Mouse (Mus musculus) heart, adult 11 months (tissue): ENCODE measurements at regions not wholly inside any gene's neighbourhood (a gene's known extent, or its start where the extent isn't known, plus 50 kb on each side); places are given as distances from the start of the nearest gene placed in this dataset.

Source experiments
- DNase-seq: peaks from one replicate; pipeline ENCODE4 v3.0.0; 2022

DNA sequence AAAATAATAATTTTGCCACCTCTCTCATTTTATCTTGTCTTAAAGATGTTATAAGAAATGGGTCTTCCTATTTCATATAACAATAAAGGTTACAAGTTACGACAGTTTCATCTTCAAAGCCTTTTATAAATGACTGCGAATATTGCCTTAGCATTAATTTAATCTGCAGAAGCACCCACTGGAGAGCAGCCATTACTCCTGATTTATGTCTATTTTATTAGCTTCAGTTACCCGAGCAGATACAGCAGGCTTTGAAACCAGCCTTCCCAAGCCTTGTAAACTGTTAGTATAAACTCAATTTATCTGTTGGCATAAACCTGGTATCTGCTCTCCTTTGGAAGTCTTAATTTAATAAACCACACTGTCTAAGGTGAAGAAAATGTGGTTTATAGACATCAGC, 2851.6 kb upstream of the Gm6569 start:
- no peak for DNase-seq

DNA sequence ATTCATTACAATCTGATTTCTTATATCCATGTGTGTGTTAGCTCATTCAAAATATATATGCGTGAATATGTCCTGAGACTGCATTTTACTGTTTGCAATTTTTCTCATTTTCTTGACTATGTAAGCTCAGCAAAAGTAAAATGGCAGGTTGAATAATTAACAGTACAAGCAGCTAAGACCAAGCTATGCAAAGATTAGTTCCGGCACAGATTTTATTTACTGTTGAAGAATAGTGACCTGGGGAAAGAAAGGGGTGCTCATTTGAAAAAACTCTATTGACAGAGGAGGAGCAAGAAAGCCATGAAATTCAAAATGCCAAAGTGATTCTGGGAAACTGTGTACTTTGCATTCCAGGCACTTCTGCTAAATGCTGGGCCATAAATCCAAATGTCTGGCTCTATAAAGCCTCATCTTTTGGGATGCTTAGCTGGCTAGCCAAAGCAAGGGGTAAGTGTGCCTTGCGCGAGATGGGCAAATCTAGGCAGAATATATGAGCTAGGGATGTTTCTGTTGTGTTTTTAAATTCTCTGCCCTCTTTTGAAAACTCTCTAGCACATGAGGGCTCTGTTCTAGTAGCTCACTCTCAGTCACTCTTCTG, 2846.3 kb upstream of the Gm6569 start:
- DNase-seq, result no peak

DNA sequence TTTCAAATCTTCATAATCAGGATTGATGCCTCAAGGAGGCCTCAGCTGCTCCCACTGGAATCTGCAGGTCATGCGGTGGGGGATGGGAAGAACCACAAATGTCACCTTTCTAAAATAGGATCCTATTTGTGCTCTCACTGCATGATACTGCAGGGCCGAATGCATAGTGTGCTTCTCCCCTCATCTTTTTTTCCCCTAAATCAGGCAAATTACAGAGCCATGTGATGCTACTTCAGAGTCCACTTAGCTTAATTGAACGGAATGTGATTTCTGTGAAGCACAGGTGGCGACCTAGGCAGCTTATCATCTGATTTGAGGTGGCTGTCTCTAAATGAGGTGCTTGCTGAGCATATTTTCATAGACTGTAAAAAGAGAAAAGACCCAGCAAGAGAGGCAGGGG, 2841.0 kb upstream of the Gm6569 start:
- no peak for DNase-seq

DNA sequence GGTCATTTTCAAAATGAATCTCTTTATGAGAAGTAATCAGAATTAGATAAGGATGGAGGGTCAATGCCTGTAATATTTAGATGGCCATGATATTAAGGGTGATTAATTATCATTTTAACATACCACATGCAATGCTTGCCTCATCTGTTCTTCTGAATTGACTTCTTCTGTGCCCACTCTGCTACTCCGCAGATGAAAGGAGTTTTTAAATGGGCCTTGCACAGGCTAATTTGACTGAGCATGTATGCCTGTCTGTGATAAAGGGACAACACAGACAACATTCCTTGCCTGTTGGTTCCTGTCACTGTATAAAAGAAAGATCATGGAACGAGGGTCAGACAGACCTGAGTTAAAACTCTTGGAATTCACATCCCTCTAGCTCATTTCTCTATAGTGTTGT, 2824.0 kb upstream of the Gm6569 start:
- no peak for DNase-seq

DNA sequence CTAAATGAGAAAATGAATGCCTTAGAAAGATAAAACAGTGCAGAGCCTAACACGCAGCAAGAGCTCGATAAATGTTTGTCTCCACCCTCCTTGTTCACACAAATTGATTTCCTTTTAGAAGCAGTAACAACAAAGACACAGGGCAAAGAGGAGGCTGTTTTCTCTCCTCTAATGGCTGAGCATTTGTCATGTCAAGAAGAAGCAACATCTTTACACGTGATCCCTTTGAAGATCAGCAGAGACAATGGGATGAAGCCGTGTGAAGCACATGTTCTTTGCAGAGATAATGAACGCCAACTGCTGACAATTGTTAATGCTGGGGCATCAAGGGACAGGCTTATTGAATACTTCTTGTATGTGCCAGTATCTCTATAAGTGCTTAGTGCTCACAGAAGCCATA, 2823.6 kb upstream of the Gm6569 start:
- no peak for DNase-seq

DNA sequence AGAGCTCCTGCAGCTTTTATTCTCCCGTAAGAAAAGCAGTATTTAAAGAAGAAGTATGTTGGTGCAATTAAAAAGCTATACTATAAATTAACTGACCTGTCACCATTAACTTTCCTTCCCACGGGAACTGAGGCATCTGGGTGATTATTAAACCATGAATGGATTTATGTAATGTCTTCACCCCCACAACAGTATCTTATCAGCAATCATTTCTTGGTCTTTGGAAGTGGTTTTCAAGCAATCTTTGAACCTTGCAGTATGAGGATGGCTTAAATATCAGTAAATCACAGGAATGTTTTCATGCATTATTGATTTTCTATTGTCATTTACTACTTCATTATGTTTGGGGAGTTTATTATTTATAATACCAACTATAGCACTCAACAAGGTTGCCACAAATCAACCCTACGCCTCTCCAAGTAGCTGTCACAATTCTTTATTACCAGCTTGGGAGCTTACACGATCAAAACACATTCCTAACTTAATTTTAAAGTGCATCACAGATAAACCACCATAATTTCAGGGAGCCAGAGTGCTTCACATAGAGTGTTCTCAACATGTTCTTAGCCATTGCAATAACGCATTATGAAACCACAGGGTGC, 2780.0 kb upstream of the Gm6569 start:
- DNase-seq, result no peak

DNA sequence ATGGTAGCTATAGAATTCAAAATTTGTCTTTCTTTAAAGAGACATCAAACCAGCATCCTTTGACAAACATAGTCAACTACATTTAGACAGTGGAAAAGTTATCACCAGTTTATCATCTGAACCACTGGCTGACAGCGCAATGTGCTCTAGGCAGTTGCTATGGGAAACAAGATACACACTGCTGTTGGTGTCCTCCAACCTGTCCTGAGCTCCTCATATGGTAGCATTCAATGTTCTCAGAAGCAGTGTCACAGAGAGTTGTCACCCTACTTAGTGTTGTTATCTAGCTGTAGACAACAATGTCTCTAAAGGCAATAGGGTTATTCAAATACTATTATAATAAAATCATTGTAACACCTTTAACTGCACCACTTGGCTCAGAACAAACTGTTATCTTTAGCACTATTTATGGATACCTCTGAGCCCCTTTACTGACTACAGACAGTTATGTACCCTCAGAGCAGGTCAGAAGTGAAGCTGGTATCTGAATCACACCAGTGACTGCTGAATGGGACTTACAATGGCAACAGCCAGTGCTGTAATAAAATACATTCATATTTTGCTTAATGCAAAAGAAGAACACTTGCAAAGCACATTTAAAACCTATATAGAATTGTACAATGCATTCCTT, 2747.9 kb upstream of the Gm6569 start:
- DNase-seq, result no peak

DNA sequence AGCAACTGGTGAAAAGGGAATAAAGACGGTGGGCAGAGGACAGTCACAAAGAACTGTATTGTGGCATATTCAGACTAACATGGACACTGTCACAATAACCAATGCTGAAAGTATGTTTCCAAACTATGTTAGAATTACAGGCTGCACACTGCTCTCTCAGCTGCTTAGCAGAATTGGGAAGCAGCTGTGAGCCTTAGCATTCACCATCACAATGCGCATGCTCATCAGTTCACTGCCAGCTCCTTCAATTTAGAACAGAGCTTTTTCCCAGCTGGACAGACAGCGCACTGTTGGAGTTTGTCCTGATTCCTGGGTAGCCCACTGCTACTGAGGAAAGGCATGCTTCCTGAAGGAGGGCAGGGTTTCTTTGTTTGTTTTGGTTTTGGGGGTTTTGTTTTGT, 2735.2 kb upstream of the Gm6569 start:
- DNase-seq, result no peak

DNA sequence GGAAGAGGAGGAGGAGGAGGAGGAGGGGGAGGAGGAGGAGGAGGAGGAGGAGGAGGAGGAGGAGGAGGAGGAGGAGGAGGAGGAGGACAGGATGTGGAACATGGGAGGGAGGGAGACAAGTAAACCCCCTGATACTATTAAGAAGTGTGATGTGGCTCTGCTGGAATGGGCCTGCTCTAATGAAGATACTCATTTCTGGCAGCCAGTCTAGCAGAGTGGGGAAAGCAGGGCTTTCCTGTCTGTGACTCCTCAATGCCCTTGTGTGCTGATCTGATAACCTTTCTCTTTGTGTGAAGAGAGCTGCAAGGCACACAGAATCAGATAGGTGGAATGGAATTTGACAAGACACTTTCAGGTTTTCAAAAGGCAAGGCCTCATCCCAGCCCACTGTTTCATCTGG, 2704.6 kb upstream of the Gm6569 start:
- no peak for DNase-seq

DNA sequence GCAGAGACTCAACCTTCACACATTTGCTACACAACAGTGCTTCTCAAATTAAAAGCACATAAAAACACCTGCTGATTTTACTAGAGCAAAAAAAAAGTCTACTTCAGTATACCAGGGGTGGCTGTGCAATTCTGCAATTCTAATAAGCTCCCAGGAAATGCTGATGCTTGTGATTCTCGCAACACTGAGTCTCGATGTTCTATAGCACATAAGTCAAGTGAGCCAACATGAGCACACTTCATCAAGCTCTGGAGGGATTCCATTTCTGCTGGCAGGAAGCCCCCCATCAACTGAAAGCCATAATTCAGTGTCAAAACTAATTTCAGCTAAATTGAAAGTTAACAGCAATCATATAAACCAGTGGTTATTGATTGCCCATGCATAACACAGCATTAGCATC, 2676.7 kb upstream of the Gm6569 start:
- DNase-seq, result no peak

DNA sequence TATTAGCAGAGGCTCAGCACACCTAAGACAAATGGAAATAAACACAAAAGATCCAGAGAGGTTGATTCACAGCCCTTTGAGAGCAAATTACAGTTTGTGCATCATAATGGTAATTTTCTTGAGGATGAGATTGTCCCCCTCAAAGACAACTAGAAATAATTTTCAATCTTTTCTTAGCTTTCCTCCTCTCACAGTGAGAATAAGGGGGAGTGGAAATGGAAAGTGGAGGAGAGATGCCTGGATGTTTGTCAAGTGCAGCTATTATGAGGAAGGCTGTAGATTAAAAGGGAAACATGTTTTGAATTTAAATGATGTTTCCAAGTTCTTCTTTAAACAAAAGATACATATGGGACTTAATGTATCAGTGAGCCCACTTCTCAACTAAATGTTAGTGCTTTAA, 2672.3 kb upstream of the Gm6569 start:
- no peak for DNase-seq

DNA sequence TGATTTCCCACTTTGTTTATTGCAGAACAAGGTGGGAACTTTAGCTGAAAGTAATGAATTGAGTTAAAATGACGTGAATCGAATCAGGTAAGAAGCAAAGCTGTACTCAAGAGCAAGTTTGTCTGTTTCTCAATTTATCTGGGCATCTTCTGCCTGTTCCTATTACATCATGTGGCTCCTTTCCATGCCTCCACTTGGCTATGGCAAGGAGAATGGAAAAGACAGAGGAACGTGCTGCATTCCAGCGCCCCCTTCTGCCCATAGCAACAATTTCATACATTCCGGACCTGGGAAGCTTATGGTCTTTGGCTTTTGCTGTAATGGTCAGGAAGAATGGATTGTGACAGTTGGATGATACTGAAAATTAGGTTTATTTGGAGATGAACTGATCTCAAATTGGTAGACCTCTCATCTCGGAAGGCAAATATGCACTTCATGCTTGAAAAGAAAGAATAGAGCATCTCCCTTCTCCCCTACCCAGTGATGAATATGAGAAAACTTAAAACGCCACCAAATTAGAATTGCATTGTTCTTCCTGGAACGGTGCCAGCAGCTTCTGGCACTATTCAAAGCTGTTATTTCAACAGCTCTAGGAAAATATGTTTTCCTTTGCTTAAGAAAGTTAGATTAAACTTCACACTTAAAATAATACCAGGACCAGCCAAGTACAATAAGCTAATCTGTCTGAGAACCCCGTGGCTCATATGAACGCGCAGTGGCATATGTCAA, 2639.2 kb upstream of the Gm6569 start:
- no peak for DNase-seq

DNA sequence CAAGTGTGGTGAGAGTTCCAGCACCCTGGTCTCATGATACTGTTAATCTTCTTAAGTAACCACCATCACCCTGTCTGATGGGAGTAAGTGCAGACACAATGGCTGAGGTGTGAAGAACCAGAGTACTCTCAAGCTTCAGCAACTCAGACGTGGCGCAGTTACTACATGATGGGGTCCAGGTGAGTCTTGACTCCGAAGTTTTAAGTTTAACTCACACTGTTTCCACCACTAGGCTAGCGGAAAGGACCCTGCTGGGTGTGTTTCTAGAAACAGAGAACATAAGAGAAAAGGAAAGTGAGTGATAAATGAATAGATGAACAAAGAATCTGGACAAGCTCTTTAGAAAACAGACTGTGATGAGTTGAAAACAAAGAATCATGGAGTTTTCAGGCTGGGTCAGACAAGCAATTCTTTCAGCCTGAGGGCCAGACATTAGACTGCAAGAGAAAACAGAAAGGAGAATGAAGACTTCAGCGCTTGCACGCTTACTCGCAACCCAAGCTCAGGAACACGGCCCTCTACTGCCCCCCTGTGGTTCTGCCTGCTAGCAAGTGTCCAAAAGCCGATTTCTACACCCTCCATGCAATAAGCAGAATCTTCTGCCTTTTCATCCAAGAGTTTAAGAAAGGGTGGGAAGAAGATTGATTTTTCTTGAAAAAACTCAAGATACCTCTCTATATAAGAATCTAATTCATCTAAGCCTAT, 2593.6 kb upstream of the Gm6569 start:
- peak; percentile 83 for DNase-seq

DNA sequence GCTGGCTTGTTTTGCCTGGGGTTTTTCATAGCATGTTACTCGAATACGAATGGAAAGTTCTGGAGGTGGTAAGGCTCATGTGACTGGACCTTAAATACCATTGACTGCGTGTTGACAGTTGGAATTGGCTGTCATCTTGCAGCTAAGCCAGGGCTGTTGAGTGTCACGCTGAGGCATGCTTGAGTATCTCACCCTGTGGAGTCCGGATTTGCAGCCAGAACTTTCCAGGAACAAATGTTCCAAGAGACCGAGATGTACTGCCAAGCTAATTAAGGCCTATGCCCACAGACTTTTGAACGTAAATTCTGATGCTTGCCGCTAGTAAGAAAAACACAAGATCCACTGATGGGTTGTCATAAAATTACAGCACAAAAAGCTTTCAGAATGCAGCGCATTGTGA, 2590.8 kb upstream of the Gm6569 start:
- DNase-seq, result peak; percentile 98

DNA sequence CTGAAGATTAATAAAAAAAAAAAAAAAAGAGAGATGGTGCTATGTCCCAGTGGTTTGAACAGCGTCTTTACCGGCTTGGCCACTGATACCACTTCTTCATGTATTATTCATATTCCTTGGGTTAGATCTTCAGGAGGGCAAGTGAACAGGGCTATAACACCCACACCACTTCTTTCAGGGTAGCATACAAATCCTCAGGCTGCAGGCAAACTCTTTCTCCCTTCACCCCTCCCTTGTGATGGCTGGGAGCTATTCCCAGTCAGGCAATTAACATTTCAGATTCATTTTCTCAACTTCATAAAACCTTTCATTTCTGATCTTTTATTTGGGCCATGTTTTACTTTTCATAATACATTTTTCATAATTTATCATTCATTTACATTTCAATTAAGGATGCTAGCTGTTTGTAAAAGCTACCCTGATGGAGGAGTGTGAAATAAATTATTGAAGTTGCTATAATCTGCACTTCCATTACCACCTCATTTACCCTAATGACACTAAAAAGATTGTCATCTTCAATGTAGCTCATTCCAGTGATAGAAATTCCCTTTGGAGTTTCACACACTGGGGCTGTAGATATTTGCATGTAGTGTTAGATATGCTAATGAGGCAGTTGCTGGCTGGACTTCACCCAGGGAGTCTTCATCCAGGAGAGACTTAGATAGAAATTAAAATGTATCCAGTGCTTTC, 2558.3 kb upstream of the Gm6569 start:
- no peak for DNase-seq

DNA sequence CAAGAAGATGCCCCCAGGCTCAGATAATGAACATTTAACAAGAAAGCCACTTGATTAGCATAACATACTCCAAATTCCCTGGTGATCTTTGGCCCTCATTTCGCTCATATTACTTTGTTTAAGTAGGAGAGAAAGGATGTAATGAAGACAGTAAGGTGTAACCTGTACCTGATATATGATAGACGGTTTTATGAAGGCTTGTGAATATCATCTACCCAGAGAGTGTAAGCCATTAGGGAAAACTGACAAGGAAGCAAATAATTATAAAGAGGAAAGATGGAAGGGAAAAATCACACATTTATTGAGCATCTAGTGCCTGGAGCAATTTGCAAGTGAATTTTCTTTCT, 2557.8 kb upstream of the Gm6569 start:
- no peak for DNase-seq

DNA sequence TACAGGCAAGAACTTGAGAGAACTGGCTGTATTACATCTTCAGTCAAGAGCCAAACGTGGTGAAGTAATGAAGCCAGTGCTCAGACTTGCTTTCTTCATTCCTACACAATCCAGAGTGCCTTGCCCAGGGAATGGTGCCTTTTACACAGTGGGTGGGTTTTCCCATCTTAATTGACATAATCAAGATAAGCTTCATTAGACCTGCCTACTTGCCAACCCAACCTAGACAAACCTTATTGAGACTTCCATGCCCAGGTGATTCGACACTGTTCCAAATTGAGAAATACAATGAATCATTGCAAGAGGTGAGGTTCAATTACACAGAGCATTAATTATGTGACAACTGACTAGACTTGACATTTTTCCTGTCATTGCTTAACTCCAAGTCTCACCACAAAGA, 2557.0 kb upstream of the Gm6569 start:
- no peak for DNase-seq

DNA sequence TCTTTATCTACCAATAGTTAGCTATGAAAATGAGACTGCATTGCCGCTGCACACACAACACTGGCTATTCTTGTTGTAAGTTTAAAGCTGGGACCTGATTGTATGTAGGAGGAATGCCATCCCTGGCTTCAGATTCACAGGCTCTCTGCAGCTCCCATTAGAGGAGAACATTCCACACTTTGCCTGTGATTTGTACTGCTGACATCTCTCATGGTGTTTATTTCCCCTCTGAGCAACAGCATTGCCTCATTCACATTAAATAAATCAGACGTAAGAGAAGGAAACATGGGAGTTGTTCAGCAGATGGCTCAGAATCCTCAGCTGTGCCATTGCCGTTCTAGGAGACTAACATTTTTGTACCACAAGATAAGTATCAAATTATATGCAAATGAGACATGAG, 2550.6 kb upstream of the Gm6569 start:
- peak; percentile 28 for DNase-seq

DNA sequence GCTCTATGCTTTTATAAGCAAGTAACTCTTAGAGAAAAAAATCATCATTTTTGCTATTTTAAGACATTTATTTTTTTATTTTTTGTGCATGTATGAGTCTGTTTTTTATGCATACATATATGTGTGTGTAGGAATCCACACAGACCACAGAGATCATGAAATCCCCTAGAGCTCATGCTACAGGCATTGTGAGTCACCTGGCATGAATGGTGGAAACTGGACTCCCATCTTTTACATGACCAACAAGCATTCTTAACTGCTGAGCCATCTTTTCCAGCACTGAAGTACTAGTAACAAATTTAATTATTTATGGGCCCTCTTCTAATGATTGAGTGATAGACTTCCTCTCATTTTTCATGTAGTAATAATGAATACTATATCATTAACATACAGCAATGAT, 2531.8 kb upstream of the Gm6569 start:
- no peak for DNase-seq

DNA sequence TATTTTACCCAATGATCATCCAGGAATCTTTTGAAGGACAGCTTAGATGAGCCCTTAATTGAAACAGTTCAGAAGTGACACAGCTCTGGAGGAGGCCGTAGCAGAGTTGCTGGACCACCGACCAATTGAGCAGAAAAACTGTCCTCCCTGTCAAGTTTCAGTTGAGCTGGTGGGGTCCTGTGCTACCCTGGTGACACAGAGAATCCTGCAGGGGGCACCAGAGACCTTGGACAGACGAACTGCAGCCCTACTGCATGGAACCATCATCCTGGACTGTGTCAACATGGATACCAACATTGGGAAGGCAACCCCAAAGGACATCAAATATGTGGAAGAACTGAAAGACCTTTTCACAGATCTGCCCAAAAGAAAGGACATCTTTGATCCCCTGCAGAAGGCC, 2524.1 kb upstream of the Gm6569 start:
- DNase-seq, result no peak

DNA sequence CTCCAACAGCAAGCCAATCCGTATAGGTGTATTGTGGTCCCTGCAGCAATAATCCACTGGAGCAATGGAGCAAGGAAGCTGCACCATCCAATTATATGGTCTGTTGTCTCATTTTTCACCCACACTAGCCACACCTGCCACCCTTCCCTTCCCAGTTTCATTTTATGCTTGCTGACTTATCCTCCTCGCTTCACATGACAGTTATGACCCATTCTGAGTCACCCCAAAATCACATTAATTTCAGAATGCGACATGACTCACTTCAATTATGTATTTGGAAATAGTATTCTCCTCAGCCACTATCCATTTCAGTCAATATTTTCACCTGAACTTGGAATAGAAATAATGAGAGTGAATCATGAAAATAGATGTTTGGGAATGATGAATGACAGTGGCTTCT, 2507.8 kb upstream of the Gm6569 start:
- DNase-seq, result no peak

DNA sequence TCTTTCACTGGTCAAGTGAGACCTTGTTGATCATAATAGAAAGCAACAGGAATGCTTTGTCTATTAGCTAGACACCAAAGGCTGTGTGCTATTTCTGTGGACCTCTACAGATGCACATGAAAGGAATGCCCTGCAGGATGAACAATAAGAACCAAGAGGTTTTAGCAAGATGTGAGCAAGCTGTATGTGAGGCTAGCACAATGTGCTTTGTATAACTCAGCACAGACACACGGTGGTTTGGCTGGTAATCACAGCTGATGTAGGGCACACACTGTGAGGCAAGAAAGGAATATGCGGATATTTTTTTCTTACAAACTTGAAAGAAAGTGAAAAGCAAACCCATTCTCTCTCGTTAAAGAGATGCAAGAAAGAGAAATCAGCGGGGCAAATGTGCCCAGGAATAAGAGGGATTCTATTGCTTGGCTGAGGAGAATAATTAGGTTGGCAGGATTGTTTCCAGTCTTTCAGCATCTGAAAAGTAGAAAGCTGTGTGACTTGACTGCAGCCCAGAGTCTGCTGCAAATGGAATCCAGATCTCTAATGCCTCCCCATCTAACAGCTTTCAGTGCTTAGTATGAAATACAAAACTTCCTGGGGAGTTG, 2476.1 kb upstream of the Gm6569 start:
- no peak for DNase-seq

DNA sequence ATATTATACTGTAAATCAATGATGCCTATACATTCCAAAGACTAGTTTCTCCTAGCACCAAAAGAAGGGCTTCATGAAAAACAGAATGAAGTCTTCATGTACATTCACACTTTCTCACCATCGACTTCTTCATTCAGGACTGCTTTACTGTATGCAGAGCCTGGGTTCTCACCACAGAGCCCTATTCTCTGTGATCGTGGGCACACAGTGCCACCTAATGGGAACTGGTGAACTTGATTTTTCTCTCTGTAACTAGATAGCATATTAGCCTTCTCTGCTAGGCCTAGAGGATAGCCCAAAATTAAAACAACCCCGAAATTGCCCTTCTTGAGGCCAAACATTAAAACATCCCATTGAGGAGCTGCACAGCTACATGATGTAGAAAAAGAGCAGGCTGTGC, 2458.6 kb upstream of the Gm6569 start:
- DNase-seq, result no peak
